Mouse (Mus musculus) skeletal muscle tissue, adult 2 months (tissue): Measurements from ENCODE around the gene Tnfsf13.

ENCODE experiments used
- DNase-seq: peaks from one replicate; pipeline ENCODE4 v3.0.0-alpha.2; 2012; ENCODE audit warnings: low read depth, low spot score

The Tnfsf13 gene

DNA sequence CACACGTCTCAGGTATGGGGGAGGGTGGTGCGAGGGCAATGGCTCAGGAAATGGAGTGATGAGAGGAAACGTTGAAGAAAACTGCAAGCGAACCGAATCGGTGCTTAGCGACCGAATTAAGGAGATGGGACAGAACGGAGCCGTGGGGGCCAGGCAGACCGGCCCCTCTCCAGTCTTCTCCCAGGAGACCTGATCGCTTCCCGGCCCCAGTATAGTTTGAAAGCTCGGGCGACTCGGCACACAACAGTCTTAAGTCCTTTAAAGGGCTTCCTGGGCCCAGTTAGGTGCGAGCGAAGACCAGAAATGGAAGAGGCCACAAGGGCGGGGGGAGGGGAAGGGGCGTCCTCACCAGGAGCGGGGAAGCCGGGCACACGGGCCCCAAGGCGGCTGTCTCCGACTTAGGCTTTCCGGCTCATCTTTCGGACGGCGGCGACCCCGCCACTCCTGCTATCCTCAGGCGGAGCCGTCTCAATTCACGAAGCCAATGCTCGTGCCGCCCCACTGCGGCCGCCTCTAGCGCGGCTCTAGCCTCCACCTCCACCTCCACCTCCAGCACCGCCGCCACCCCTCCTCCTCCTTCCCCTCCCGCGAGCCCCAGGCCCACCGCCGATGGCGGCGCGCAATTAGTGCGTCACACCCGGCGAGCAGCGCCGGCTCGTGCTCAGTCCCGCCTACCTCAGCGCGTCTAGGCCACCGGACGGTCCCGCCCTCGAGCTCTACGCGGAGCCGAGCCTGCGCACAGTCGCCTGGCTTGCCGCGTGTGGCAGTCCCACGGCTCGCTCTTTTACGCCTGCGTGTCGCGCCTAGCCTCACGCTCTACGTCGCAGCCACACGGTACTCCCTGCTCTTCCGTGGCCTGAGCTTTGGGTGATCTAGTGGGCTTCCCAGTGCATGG, 4.0 kb downstream of the Tnfsf13 start, which contains the start of gene Senp3:
Gene Senp3 (minus strand): TSS at position 771 of the 895 bp plus-strand sequence.
- DNase-seq, result peak; percentile 97

DNA sequence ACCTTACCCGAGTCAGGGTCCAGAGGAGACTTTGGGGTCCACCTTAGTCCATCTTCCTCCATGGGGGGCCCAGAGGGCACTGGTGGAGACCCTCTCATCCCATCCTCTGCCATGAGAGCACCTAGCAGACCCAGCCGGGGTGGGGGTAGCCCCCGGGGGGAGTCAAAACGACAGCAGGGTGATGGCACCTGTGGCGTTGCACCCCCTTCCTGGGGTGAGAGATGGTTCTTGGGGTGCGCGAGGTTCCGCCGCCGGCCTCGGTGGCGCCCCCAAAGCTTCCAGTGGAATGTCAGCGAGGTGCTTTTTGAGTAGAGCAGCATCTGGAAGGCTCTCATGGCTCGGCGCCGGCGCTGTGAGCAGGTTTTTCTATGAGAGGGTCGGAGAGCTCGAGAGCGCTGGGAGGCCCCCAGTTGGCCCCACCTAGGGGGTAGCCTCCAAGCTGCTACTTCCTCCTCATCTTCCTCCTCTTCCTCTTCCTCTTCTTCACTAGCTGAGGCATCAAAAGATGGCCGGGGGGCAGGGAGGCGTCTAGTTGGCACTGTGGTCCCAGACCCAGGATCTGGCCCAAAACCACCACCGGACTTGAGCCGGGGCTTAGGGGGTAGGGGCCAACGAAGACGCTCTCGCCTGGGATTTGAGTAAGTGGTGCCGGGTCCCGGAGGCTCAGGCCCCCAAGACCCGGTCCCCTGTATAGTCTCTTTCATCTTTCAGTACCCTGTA, 5.3 kb downstream of the Tnfsf13 start:
- no peak for DNase-seq

DNA sequence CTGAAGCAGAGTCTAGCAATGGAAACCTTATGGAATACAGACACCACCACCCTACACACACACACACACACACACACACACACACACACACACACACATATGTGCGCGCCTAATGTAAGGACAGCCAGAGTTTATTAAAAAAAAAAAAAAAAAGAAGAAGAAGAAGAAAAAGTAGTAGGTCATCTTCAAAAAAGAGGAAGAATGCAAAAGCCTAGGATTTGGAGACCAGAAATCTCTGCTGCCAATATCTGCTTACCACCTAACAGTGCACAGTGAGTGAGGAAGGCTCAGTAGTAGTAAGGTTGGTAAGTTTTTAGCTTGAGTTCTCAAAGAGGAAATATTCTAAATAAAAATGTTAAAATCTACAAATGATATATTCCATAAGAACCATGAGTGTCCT, 6.4 kb downstream of the Tnfsf13 start:
- DNase-seq, result no peak

DNA sequence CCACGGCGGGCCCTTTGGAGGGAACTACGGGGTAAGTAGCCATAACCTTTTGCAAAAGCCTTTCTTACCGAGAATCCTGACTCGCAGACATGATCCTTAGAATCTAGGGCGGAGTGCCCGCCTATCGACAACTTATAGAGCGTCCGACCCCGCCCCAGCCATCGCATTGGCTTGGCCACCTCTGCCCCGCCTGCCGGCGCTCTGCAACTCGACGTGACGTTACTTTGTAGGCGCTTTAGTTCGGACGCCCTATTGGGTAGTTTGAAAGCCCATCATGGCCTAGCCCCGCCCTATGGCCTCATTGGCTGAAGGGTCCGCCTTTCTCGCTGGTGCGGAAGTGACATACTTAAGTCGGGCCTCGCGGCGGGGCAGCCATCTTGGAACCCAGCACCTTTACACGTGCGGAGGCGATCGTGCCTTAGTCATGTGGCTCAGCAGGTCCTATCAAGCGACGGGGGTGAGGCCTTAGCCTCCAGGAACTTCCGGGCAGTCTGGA, 13.3 kb downstream of the Tnfsf13 start, which contains the start of gene Eif4a1:
Gene Eif4a1 (minus strand): TSS at position 213 of the 496 bp plus-strand sequence.
- DNase-seq, result peak; percentile 100

DNA sequence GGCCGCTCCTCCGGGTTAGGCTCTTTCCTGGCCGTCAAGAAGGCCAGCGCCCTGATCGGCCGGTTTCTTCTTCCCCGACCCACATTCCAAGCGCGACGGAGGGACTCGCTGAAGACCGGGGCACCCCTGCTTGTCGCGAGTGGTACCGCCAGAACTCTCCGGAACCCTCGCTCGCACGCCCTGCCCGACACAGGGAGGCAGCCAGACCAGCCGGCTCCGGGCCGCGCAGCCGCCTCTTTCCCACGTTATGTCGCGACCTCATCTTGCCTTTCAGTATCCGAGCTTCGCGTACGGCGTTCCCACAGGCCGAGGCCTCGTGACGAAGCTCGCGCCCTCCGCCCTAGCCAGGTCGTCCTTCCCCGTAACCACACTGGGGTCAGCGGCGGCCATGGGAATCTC, 13.9 kb downstream of the Tnfsf13 start:
- no peak for DNase-seq

DNA sequence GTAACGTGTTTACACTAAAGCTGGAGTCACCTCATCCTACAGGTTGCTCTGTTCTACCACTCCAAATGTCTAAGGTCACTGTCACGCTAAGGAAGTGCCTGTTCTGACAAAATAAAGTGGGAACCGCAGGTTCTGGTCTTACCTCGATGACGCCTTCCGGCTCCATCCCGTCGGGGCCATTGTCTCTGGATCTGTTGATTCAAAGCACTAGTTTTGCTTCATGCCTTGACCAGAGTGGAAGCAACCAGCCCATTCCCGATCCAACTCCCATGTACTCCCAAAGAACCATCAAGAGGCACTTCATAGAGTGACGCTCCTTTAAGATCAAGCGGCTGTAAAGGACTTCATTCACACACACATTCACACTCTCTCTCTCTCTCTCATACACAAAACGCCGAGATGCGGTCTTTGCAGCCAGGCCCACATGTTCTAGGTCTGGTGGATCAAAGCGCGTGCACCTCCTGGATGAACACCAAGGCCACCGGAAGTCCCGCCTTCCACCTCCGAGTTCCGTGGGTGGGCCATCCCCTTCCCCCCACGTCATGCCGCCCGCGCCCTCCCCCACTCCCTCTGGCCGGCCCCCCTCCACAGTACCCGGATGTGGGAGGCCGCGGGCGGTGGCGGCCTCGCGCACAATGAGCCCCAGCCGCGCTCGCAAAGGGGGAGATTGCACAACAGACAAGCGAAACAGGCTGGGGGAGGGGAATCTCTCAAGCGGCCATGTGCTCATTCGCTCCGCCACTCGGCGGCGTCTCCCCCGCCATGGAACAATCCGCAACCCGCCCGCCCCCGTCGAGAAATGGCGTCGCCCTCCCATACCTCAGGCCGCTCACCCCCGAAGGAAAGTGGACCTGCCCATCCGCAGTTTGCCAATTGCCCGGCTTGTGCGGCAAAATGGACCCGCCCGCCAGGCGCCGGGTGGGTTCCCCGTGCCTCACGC, 14.5 kb downstream of the Tnfsf13 start:
- peak; percentile 95 for DNase-seq

DNA sequence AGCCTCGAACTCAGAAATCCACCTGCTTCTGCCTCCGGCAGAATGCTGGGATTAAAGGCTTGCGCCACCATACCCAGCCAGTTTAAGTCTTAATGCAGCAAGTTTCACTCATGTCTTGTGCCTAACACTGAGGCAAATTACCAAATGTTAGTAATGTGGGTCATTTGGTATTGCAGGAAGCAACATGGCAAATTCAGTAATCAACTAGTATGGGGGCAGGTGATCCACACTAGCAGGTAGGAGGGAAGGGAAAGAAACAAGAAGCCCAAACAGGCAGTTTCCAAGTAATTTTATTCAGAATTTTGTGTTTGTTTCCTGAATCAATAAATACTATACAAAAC, 18.9 kb downstream of the Tnfsf13 start:
- no peak for DNase-seq

DNA sequence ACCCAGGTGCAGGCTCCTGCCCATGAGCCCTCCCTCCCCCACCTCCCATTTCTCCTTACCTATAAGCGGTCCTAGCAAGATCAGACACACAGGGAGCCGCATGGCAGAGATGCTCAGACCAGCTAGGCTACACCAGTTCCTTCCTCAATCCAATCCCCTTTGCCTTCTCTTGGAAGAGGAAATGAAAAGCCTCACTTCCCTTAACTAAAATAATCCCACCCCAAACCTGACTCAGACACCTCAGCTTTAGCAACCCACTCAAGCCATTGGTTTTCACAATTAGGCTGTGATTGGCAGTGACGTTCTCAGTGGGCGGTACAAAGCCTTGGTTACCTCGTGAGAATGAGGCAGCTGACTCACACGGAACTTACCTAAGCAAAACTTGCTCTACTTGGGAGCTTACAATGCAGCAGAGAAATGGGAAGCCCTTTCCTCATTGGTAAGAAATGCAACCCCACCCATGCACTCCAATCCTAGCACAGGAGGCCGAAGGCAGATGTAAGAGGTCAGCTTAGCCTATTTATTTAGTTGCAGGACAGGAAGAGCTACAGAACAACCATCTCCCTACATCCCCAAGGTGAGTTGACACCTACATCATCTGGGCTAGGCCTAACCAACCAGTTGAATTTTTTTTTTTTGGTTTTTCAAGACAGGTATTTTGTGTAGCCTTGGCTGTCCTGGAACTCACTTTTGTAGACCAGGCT, 19.5 kb downstream of the Tnfsf13 start, which contains the start of gene Cd68:
Gene Cd68 (minus strand): TSS at position 193 of the 704 bp plus-strand sequence.
- no peak for DNase-seq

DNA sequence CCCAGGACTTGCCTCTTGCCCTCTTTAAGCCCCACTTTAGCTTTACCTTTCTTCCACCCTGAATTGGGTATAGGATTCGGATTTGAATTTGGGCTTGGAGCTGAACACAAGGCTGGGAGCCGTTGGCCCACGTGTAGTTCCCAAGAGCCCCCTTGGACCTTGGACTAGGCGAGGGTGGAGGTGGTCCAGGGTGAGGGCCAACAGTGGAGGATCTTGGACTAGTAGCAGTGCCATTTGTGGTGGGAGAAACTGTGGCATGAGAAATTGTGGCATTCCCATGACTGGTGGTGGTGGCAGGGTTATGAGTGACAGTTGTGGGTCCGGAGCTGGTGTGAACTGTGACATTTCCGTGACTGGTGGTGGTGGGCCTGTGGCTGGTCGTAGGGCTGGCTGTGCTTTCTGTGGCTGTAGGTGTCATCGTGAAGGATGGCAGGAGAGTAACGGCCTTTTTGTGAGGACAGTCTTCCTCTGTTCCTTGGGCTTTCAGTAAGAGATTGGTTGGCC, 20.1 kb downstream of the Tnfsf13 start:
- no peak for DNase-seq

DNA sequence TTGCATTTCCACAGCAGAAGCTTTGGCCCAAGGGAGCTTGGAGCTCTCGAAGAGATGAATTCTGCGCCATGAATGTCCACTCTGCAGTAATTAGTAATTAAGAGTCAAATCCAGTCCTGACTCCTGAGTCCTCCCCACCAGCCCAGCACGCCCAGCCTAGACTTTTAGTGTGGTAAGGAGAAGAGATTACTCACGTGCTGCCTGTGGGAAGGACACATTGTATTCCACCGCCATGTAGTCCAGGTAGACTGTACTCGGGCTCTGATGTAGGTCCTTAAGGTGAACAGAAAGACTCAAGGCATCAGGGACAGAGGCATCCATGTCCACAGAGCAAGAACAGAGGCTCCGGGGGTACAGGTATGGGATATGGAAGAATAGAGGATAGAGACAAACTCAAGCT, 20.7 kb downstream of the Tnfsf13 start:
- no peak for DNase-seq

DNA sequence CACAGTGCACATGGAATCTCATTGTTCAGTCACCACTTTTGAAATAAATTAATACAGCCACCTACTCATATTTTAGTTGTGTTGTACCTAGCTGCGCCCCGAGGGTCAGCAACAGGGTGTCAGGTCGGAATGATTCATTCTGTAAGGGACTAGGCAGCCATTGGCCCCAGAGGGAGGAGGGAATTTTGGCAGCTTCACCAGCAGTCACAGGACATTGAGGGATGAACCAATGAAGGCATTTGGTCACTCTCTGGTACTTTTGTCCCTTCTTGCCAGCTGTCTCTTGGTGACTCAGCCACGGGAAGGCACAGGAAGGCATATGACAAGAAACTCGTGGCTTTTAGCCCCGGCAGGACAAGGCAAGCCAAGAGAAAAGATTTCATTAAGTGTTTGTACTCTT, 21.8 kb downstream of the Tnfsf13 start:
- no peak for DNase-seq

DNA sequence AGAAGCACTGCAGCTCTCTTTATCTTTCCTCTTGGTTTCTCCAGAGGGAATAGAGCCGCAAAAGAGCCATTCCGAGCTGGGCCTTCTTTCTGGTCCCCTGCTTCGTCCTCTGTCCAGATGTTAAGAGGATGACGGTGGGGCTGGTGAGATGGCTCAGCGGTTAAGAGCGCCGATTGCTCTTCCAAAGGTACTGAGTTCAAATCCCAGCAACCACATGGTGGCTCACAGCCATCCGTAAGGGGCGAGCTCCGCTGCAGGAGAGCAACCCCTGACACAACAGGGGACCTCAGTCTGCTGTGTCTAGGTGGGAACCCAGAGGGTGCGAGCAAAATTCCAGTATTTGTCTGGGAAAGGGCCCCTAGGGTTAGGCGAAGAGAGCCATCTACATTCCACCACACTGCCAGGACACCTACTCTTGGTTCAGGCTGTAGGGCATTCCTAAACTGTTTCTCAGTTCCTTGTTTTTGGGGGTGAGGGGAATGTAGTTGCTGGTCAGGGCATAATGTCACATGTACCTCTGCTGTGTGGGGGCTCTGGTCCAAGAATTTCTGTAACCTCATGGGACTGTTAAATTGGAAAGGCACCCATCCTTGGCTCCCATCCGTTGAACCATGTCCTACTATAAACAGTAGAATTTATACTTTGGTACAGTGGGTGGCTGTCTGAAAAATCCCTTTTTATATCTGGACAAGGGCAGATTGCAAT, 22.5 kb downstream of the Tnfsf13 start:
- no peak for DNase-seq

DNA sequence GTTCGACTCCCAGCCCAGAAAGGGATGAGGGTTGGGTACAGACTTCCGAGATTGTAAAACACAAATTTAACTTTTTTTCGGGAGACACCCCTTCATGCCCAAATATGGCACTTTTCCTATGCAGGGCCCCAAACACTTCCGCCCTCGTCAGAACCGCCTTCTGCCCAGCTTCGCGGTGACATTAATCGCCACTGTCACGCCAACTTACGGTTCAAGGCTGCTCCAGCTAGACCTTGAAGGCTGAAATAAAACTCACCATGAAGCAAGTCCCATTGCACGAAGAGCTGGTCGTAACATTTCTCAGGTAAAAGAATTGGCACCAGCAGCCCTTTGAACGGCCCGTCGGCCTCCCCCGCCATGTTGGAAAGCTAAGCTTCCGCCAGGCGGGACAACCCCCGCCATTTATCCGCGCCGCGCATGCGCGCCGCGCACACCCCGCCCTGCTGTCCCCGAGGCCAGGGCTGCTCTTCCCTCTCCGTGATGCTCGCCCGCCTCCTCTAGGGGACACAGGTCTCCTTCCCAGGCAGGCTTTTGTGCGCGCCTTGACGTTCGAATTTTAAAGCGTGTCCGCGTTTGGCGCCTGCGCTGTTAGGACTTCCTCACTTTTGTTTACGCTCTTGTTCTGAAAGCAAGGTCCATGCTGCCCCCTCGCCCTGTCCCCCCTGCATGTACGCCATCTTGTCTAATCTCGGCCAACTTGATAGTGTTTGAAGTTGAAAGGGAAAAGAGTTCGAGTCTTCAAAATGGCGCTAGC, 23.2 kb downstream of the Tnfsf13 start, which contains the start of gene Mpdu1:
Gene Mpdu1 (minus strand): TSS at position 430 of the 754 bp plus-strand sequence.
- peak; percentile 98 for DNase-seq

DNA sequence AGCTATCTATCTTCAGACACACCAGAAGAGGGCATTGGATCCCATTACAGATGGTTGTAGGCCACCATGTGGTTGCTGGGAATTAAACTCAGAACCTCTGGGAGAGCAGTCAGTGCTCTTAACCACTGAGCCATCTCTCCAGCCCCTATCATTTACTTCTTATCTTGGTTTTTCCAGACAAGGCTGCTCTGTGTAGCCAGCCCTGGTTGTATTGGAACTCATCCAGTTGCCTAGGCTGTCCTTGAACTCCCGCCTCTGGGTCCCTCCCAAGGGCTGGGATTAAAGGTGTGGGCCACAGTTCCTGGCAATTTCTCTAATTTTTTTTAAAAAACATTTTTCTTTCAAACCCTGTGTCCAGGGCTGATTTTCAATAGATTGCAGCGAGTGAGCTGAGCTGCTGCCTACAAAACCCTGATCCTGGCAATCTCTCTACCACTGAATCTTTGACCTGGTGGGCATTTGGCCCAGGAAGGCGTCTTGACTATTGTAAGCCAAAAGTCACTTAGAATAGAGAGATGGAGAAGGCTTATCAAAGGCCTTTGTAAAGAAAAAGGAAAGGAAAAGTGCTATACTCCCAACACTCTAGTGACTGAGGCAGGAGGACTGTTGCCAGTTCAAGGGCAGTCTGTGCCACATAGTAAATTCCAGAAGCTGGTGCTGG, 24.2 kb downstream of the Tnfsf13 start:
- DNase-seq, result no peak

DNA sequence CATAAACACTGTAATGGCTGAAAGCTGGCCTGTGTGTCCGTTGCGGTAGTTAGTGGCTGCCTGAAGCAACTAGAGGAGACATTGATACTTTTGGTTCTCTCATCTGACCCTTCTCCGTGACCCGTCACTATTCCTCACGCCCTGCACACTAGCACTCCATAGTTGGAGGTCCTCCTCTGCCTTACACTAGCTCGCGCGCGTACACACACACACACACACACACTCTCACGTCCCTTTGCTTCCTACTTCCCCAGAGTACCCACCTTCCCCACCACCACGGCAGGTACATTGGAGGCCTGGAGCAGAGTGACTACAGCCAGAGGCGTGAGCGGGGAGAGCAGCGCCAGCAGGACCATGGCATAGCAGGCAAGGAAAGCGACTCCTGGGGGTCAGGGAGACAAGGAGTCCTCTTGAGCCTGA, 28.1 kb downstream of the Tnfsf13 start:
- DNase-seq, result no peak

DNA sequence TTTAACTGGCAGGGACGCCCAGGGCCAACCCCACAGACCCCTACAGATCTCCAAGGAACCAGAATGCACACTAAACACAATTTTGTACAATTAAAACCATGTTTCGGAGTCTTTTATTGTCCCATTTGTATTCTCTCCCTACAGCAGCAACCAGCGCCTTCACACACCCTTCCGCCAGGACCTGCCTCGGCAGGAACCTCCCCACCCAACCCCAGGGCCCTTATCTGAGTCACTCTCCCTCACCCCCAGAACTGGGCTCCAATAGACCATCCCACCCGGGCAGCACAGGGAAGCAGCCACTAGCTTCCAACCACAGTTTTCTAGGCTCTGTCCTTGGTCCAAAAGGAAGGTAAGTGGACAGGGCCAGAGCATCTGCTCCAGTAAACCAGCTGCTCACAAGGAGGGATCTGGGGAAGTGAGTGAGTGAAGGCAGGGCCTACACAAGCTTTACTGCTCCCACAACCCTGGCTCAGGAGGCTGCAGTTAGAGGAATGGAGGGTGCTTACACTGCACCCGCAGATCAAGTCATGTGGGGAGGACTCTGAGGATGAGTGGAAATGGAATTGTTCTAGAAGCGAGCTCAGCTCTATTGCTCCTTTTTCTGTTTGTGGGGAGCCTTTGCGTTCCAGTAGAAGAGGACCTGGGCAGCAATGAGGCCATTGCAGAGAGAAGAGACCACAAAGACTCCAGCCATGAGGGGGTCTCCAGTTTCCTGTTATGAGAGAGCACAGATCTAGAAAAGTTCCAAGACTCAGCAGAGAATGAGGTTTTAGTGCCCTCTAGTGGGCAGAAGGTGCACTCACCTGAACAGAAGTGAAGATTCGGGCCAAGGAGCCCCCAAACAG, 28.7 kb downstream of the Tnfsf13 start:
- no peak for DNase-seq

DNA sequence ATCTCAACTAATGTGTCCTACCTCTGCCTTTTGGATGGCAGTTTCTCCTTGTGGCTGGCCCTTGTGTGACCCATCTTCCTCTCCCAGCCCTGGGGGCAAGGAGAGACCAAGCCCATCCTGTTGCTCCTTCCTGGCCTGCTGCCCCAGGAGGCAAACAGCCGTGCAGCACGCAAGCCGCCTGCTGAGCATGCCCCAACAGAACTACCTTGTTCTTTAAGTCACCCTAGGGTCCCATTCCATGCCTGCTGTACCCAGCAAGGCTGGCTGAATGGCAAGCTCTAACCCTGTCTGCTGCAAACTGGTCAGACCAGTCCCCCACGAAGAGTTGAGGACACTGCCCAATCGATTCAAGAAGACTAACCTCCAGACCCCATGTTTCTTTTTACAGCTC, 29.5 kb downstream of the Tnfsf13 start:
- DNase-seq, result no peak
